Mouse (Mus musculus): Measurements from ENCODE around the gene Zfp367.

GRCm38 (mm10) chr13:64090278-64090677, 62.7 kb downstream of the Zfp367 start:
- TF ChIP-seq CTCF (IDR thresholded peaks at IDR 0.05; ENCODE audit: borderline replicate concordance, insufficient read depth, low read length) (no peak), POLR2A (IDR thresholded peaks at IDR 0.05; ENCODE audit: low read depth, low read length) (no peak)
